Mouse (Mus musculus): ENCODE data around the gene Gas2l1.

- TF ChIP-seq CTCF (conservative IDR thresholded peaks at IDR 0.05; ENCODE audit: low read length) (no peak), POU5F1 (IDR thresholded peaks at IDR 0.05; ENCODE audit: borderline replicate concordance, low read length) (no peak), NANOG (IDR thresholded peaks at IDR 0.05; ENCODE audit: borderline replicate concordance, low read length) (no peak)
These were observed 1.9 kb upstream of the Gas2l1 start for GRCm38 (mm10) chr11:5067063-5067462.
